Mouse (Mus musculus) kidney, adult 8-10 months (tissue): ENCODE results near the gene Dlx2.
A peak's percentile ranks its signal among the peaks of the same experiment; 100 is the strongest.

Experiments
- DNase-seq, 2 experiments: peaks; one replicate each; pipeline ENCODE4 v3.0.0; 2022

Dlx2 gene

DNA sequence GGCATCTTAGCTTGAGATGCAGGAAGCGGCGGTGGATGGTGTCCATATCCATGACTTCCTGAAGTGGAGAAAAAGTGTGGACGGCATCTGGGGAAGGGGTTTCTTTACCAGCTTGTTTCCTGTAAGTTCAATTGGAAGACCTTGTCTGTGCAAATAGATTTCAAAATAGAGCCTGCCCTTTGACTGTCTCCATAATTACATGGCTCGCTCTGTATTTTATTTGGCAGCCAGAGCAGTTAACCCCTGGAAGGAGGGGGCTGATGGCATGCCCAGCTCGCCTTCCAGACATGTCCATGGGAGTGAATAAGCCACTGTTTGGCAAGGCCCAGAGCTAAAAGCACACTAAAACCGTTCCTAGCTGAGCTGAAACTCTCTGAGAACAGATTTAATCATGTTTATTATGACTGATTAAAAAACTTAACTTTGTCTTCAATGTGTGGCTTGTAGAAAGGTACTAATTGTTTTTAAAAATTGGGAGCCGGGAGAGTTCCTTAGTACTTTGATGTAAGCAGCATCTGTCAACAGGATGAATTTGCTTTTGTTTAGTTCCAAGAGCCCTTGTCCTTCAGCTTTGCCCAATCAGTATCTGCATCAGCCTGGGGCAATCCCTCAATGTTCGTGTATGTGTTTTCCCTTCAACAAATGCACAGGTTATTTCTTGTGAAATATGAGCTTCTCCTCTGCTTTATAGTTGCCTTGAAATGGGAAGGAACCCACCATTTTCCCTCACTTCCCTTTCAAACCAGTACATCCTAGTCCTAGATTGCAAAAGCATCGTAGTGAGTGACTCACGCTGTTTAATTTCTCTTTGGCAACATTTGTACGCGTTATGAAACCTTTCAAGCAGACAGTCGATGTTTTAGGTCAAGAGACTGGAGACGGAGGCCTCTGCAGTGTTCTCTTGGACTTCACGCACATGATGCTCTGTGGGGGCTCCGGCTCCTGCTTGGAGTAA lies 47.0 kb downstream of the Dlx2 start:
- peak in 1 of 2 experiments; percentile 3 for DNase-seq

DNA sequence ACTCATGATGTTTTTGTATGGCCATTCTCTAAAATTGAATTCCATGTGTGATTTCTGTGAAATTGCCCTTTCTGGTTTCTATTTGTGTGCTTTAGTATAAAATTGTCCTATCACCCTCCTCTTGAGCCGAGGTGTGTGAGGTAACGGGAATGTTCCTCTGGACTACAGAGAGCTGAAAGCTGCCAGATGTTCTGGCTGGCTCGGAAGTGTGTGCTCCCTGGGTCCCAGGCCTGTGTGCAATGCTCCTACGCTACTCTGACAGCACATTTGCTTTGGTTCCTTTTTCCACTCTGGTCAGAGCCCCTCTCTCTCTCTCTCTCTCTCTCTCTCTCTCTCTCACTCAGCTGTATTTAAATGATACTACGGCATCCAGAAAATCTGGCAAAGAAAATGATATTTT lies 49.4 kb downstream of the Dlx2 start:
- DNase-seq: no peak

DNA sequence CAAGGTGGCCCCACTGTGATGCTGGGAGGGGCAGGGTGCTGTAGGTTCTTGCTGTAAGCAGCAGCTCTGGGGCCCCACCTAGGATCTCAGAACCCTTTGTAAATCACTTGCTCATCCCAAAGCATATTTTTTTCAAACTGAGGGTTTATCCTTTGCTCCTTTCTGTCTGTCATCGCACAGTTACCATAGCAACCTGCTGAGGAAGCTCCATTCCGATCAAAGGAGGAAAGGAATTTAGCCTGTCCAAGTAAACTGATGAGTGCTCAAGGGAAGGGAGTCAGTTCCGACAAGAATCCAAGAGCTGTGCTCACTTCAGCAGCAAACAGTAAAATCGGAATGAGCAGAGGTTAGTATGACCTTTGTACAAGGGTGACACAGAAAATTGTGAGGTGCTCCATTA lies 51.6 kb downstream of the Dlx2 start:
- DNase-seq: no peak

DNA sequence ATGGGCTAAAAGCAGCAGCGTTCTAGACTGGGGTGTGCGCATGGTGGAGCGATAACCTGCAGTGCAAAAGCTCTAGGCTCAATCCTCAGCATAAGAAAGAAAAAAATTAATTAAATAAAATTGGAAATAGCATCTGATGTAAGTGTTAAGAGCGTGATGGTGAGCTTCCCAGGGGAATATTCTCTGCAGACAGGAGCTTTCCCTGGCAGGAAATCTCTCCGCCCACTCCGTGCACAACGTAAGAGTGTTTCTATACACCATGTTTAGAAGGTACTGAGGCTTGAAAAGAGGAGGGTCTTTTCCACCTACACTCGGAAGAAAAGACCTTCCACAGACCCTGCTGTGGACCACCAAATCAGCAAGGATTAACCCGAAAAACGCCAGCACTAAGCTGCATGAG lies 52.1 kb downstream of the Dlx2 start:
- DNase-seq: no peak
